Mouse (Mus musculus) hindbrain, embryonic 16.5 days (tissue): Measurements from ENCODE around the gene Tmod3. TPM values are rescaled to one million over a fixed set of nuclear protein-coding genes. Genes with fewer than 3 reads are reported as not detected.

Experiments
- ATAC-seq: fragments of 200-750 bp; cut with Nextera tagmentation; 2 replicates; pipeline ENCODE4 v1.8.0; 2017; ENCODE audit warnings: moderate TSS enrichment, moderate library complexity
- H3K27ac ChIP-seq: fragments of 300-500 bp; sonication (generic); 2 replicates; pipeline ENCODE4 v1.5.1; 2014; ENCODE audit warnings: low read depth, mild to moderate bottlenecking, control low read depth, low read length, moderate library complexity
- H3K27me3 ChIP-seq: fragments of 300-500 bp; sonication (generic); replicated peaks from 2 replicates; pipeline ENCODE4 v1.6.1; 2014; ENCODE audit warnings: low read length; ENCODE audit not compliant: control insufficient read depth, insufficient read depth
- H3K36me3 ChIP-seq: fragments of 300-500 bp; sonication (generic); 2 replicates; pipeline ENCODE4 v1.6.1; 2014; ENCODE audit warnings: mild to moderate bottlenecking, low read length, moderate library complexity, mixed read lengths; ENCODE audit not compliant: control insufficient read depth, insufficient read depth
- H3K4me1 ChIP-seq: fragments of 300-500 bp; sonication (generic); 2 replicates; pipeline ENCODE4 v1.6.1; 2014; ENCODE audit warnings: low read depth, low read length; ENCODE audit not compliant: control insufficient read depth, insufficient read depth
- H3K4me2 ChIP-seq: fragments of 300-500 bp; sonication (generic); 2 replicates; pipeline ENCODE4 v1.6.1; 2014; ENCODE audit warnings: mild to moderate bottlenecking, low read length, control low read depth, moderate library complexity
- H3K4me3 ChIP-seq: fragments of 300-500 bp; sonication (generic); 2 replicates; pipeline ENCODE4 v1.5.1; 2014; ENCODE audit warnings: mild to moderate bottlenecking, low read length, control low read depth, moderate library complexity
- H3K9ac ChIP-seq: fragments of 300-500 bp; sonication (generic); 2 replicates; pipeline ENCODE4 v1.6.1; 2014; ENCODE audit warnings: low read depth, mild to moderate bottlenecking, control low read depth, low read length, moderate library complexity
- H3K9me3 ChIP-seq: fragments of 300-500 bp; sonication (generic); 2 replicates; pipeline ENCODE4 v1.6.1; 2014; ENCODE audit warnings: mild to moderate bottlenecking, low read length, moderate library complexity; ENCODE audit not compliant: control insufficient read depth
- WGBS: fragments of 180-500 bp; shearing (Covaris S2); extraction: QIAGEN DNeasy Blood & Tissue Kit; methylation state at CpG from one replicate; pipeline ENCODE4 v1.1.7; 2014; 5-methylcytosine and 5-hydroxymethylcytosine counted together
- polyA plus RNA-seq: library from polyadenylated mRNA; unstranded; fragments of >200 nt; fragmentation: Nextera tagmentation; extraction: Ambion mirVana; gene quantifications from 2 replicates; pipeline ENCODE4 v1.2.1, GENCODE M21; 2015

The Tmod3 gene
- polyA plus RNA-seq, 1 experiment from 2014 or later, result 79.5 TPM

- Histone ChIP-seq H3K27me3 (no peaks in the 10 kb centered on the region), H3K27ac (no peak overlapping the region), H3K9ac (no peak overlapping the region), H3K9me3 (no peaks in the 10 kb centered on the region), H3K4me3 (no peak overlapping the region), H3K36me3 (peaks cover 3% of the 10 kb centered on the region), H3K4me1 (no peaks in the 10 kb centered on the region), H3K4me2 (no peak overlapping the region)
- no peak for ATAC-seq
- WGBS, result 85% methylated on average over 2 of the region's 2 CpGs
Measured at GRCm38 (mm10) chr9:75522217-75522616, 37.2 kb downstream of the Tmod3 start.

GRCm38 (mm10) chr9:75521788-75522187 is 37.7 kb downstream of the Tmod3 start:
- 60% methylated on average over 4 of the region's 4 CpGs for WGBS
- no peak overlapping the region for H3K4me2 ChIP-seq
- H3K27ac ChIP-seq, result no peak overlapping the region
- H3K4me3 ChIP-seq, result no peak overlapping the region
- H3K27me3 ChIP-seq, result no peaks in the 10 kb centered on the region
- H3K9ac ChIP-seq, result no peak overlapping the region
- H3K36me3 ChIP-seq, result peaks cover 3% of the 10 kb centered on the region
- no peaks in the 10 kb centered on the region for H3K4me1 ChIP-seq
- H3K9me3 ChIP-seq, result no peaks in the 10 kb centered on the region
- ATAC-seq, result peak; percentile 69

DNA sequence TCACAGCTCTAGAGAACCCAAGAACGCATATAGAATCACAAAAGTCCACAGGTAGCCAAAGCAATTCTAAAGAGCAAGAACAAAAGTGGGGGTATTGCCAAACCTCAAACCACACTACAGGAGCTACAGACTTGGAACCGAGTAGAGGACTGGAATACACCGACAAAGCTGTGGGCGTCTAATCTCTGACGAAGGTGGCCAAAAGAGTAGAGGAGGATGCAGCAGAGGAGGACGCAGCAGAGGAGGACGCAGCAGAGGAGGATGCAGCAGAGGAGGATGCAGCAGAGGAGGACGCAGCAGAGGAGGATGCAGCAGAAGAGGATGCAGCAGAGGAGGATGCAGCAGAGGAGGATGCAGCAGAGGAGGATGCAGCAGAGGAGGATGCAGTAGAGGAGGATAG is 38.5 kb downstream of the Tmod3 start:
- Histone ChIP-seq H3K4me1 (no peaks in the 10 kb centered on the region), H3K36me3 (peaks cover 3% of the 10 kb centered on the region), H3K9ac (no peak overlapping the region), H3K4me2 (no peak overlapping the region), H3K27me3 (no peaks in the 10 kb centered on the region), H3K9me3 (no peaks in the 10 kb centered on the region), H3K4me3 (no peak overlapping the region), H3K27ac (no peak overlapping the region)
- WGBS, result 93% methylated on average over 8 of the region's 8 CpGs
- no peak for ATAC-seq

- WGBS, result 70% methylated on average over 3 of the region's 3 CpGs
- Histone ChIP-seq H3K27me3 (no peaks in the 10 kb centered on the region), H3K9ac (no peak overlapping the region), H3K9me3 (no peaks in the 10 kb centered on the region), H3K4me3 (no peak overlapping the region), H3K36me3 (peaks cover 5% of the 10 kb centered on the region), H3K4me2 (no peak overlapping the region), H3K27ac (no peak overlapping the region), H3K4me1 (no peaks in the 10 kb centered on the region)
- ATAC-seq, result no peak
Measured at GRCm38 (mm10) chr9:75517751-75518150, 41.7 kb downstream of the Tmod3 start.

DNA sequence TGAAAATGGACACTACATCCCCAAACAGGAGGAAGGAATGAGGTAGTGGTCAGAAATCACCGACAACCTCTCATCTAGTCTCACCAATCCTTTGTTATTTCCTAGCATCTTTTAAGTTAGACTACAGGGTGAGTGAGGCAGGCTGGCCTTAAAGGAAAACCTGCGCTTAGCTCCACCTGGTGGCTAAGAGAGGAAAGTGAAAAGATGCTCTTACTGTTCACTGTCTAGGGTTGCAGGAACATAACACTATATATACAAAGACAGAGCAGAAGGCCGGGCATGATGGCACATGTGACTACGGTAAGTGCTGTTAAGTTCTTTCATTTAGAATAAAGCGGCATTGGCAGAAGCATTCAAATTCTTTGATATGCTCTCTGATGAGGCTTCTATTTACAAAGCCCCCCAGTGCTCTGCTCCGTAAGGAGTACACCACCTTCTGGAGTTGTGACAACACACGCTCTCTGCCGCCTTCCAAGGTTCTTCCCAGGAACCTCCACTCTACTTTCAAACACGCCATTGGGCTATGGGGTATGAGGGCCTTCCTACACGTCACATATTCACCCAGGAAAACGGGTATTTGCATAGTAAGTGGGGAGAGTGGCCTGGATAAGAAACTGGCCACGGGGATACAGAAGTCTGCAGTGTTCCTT is 43.9 kb downstream of the Tmod3 start:
- H3K27me3 ChIP-seq, result no peaks in the 10 kb centered on the region
- H3K4me3 ChIP-seq, result no peak overlapping the region
- H3K4me1 ChIP-seq, result no peaks in the 10 kb centered on the region
- ATAC-seq, result peak; percentile 87
- WGBS, result 60% methylated on average over 12 of the region's 12 CpGs
- H3K27ac ChIP-seq, result no peak overlapping the region
- no peak overlapping the region for H3K9ac ChIP-seq
- H3K36me3 ChIP-seq, result peaks cover 5% of the 10 kb centered on the region
- no peaks in the 10 kb centered on the region for H3K9me3 ChIP-seq
- H3K4me2 ChIP-seq, result no peak overlapping the region

- H3K4me3 ChIP-seq, result no peak overlapping the region
- no peaks in the 10 kb centered on the region for H3K9me3 ChIP-seq
- no peak overlapping the region for H3K9ac ChIP-seq
- WGBS, result 64% methylated on average over 8 of the region's 8 CpGs
- peak overlapping the region; percentile 26; the same call in 1 of the 2 replicates for H3K27ac ChIP-seq
- no peaks in the 10 kb centered on the region for H3K27me3 ChIP-seq
- H3K4me1 ChIP-seq, result no peaks in the 10 kb centered on the region
- 0 out of 2 replicates have a peak, but pooled peaks have one; percentile 34 for ATAC-seq
- no peak overlapping the region for H3K4me2 ChIP-seq
- H3K36me3 ChIP-seq, result peaks cover 21% of the 10 kb centered on the region
Measured at GRCm38 (mm10) chr9:75511236-75511939, 48.1 kb downstream of the Tmod3 start.

GRCm38 (mm10) chr9:75504311-75504710 is 55.1 kb downstream of the Tmod3 start:
- WGBS, result 94% methylated on average over 6 of the region's 6 CpGs
- Histone ChIP-seq H3K9me3 (no peaks in the 10 kb centered on the region), H3K4me2 (no peak overlapping the region), H3K9ac (no peak overlapping the region), H3K27me3 (no peaks in the 10 kb centered on the region), H3K36me3 (peaks cover 35% of the 10 kb centered on the region), H3K4me1 (no peaks in the 10 kb centered on the region), H3K27ac (no peak overlapping the region), H3K4me3 (no peak overlapping the region)
- ATAC-seq, result no peak

GRCm38 (mm10) chr9:75498571-75498970 is 60.9 kb downstream of the Tmod3 start:
- Histone ChIP-seq H3K36me3 (peaks cover 19% of the 10 kb centered on the region), H3K9ac (no peak overlapping the region), H3K4me3 (no peak overlapping the region), H3K9me3 (no peaks in the 10 kb centered on the region), H3K4me1 (no peaks in the 10 kb centered on the region), H3K4me2 (no peak overlapping the region), H3K27ac (no peak overlapping the region), H3K27me3 (no peaks in the 10 kb centered on the region)
- 95% methylated on average over 7 of the region's 7 CpGs for WGBS
- no peak for ATAC-seq

DNA sequence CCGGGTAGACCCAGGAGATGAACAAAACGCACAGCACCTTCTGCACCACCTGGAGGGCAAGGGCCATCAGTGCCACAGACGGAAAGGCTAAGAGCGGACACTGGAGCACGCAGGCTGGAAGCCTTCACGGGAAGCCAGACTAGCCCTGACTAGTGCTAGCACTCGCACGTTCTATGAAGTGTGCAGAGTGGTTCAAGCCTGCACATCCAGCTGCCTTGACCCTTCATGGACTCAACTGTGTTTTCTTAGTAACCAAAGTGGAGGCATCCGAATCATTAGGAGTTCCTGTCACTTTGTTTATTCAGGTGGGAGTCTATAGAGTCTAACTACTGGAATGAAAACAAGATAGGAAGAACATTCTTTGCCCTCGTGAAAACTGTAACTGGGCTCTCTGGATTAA is 63.5 kb downstream of the Tmod3 start:
- no peak overlapping the region for H3K4me3 ChIP-seq
- no peak for ATAC-seq
- no peaks in the 10 kb centered on the region for H3K27me3 ChIP-seq
- H3K4me2 ChIP-seq, result no peak overlapping the region
- WGBS, result 88% methylated on average over 10 of the region's 10 CpGs
- H3K9me3 ChIP-seq, result no peaks in the 10 kb centered on the region
- no peak overlapping the region for H3K27ac ChIP-seq
- H3K9ac ChIP-seq, result no peak overlapping the region
- peaks cover 8% of the 10 kb centered on the region; the same call in 1 of the 2 replicates for H3K36me3 ChIP-seq
- H3K4me1 ChIP-seq, result no peaks in the 10 kb centered on the region
